Mouse (Mus musculus) testis, postnatal 10 days (tissue): ENCODE measurements at regions not wholly inside any gene's neighbourhood (a gene's known extent, or its start where the extent isn't known, plus 50 kb on each side); places are given as distances from the start of the nearest gene placed in this dataset.
A peak's percentile ranks its signal among the peaks of the same experiment; 100 is the strongest.

Experiments used
- DNase-seq: peaks from one replicate; pipeline ENCODE4 v3.0.0; 2021; ENCODE audit warnings: low spot score

DNA sequence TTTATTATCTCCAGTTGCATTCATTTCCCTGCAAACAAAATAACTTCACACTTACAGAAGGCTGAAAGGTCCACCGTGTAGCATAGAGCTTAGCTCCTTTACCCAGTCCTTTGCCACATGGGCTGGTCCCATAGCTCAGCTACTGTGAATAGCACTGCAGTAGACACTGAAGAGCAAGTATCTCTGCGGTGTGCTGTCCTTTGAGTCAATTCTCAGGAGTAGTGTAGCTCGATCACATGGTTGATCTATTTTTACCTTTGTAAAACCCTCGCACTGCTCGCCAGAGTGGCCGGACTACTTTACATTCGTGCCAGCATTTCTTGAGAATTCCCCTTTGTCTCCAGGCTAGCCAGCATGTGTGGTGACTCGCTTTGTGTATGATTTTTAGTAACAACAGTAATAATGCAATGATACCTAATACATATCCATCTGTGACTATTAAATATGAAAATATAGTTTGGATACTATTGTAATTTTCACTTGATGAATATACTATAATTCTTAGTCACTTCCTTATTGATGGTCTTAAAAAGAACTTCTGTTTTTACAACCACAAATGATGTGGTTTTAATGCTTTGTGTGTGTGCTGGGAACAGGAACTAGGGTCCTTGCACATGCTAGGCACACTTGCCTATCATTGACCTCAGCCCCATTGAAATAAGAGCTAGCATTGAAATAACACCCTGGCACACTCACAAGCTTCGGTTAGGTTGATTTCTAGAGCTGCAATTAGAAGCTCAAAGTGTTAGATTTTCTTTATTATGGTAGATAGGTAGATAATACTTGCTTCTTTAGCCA is 257.7 kb upstream of the Atp11b start:
- DNase-seq = no peak

DNA sequence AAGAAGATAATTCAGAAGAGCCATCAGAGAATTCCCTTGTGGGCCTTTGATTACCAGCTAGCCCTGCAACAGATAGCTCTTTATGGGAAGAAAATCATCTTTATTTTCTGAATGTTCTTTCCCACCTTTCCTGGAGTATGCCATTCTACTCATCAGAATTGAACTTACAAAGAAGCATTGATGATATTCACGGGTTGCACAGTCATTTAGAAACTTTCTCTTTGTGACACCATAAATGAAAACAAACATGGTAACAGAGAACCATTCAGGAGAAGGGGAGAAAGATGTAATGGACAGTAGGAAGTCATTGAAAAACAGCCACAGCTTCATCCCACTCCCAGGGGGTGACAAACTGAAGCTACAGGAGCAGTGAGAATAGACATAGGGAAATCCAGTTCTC is 243.6 kb upstream of the Atp11b start:
- no peak for DNase-seq

DNA sequence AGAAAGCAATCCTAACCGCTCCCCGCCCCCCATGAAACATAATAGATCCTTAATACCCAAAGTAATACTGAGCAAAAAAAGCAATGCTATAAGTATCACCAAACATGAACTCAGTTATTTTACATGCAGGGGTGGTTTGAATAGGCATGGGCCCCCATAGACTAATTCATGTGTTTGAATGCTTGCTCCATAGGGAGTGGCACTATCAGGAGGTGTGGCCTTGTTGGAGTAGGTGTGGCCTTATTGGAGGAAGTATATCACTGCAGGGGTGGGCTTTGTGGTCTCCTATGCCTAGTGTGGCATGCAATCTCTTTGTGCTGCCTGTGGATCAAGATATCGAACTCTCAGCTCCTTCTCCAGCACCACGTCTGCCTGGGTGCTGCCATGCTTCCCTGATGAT is 237.4 kb upstream of the Atp11b start:
- DNase-seq = no peak

DNA sequence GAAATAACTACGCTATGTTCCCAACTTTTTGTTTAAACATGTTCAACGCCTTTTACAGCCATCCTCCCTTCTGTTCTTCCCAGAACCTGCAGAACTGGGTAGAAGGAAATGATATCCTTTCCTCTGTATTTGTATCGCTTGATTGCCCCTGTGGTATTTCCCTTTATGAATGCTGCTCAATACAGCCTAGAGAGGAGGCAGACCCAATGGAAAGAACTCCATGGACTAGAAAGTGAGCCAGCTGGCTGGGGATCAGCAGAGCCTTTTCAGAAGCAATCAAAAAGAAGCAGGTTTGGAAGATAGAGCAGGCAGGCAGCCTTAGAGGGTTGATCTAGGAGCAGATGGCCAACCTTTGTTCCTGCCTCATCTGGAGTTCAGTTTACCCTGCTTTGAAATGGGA is 233.8 kb upstream of the Atp11b start:
- no peak for DNase-seq

DNA sequence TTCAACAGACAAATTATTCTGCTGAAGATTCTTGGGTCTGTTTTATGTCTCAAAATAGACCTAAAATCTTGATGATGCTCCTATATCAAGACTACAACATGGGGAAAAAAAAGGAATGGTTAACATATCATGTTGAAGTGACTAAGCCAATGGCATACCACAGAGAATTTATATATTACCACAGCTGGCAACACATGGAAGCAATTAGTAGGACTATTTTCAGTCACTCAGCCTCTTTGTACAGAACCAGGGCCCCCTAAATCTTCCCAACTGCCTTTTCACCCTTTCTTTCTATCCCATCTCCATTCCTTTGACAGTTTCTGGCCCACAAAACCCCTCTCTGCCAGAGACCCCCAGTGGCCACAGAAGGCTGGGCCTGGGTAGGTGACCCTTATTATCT is 206.2 kb upstream of the Atp11b start:
- DNase-seq = no peak

DNA sequence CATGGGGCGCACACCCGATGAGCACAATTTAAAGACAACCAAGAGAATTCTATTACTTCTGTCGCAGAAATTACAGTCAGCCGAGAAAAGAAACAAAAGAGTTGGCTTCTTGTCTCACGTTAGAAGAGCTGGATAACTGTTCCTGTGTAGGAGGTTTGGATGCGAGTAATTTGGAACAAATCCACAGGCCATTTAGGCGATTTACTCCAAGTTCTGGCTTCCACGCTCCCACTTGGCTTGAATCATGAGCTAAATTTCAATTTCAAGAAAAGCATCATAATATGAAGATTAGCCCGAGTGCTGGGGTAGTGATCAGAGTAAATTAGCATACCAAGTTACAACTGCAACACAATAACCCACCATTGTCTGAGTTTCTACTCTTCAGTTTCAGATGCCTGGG is 202.1 kb upstream of the Atp11b start:
- no peak for DNase-seq

DNA sequence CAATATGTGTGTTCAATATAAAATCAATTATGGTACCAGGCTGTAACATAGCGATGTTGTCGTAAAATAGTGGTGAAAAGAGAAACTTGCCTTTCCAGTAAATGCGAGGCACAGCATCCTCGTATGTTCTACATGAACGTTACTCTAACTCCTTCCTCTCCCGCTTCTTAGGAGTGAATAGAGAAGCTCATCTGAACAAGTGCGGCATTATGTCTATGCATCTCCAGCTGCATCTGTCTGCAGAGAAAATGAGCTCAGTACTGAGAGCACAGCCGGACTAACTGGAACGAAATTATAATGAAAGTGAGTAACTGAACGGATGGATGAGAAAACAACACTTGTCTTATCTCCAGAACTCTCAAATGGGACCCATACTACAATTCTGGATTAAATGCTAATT is 193.5 kb upstream of the Atp11b start:
- DNase-seq = no peak

DNA sequence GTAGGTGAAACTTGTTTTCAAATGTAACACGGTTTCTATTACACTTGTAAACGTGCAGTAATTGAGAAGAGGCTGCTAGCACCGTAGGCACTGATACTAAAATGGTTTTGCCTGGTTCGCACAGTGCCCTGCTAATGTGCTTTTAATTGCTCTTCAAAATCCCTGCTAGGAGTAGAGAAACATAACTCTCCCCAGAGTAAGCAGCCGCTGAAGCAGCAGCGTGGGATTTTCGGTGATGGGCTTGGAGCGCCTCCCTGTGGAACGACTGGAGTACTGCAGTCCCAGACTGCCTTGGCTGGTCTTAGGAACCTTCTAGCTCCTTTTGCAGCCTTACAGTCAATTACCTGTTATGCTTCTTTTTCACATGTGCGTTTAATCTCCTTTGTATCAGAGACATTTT is 179.5 kb upstream of the Atp11b start:
- DNase-seq = peak; percentile 67
